Mouse (Mus musculus): ENCODE data around the gene Pcgf1.

The Pcgf1 gene

GRCm38 (mm10) chr6:83077630-83078323, at the start of gene Pcgf1:
Pcgf1 (plus strand) TSS chr6:83077869.
- no peak for DNase-seq (ENCODE audit: low spot score in 2 of 2)

GRCm38 (mm10) chr6:83029777-83030176, 47.9 kb upstream of the Pcgf1 start:
- DNase-seq (ENCODE audit: low spot score in 2 of 2), result no peak

- DNase-seq (ENCODE audit: low spot score in 2 of 2), result no peak
Observed at GRCm38 (mm10) chr6:83031111-83031510, 46.6 kb upstream of the Pcgf1 start.

- no peak for DNase-seq (ENCODE audit: low spot score in 2 of 2)
Observed at GRCm38 (mm10) chr6:83031921-83032590, 45.6 kb upstream of the Pcgf1 start.

GRCm38 (mm10) chr6:83032769-83033191, 44.9 kb upstream of the Pcgf1 start:
- peak; percentile 77 to 78 for DNase-seq (ENCODE audit: low spot score in 2 of 2)

GRCm38 (mm10) chr6:83033249-83034185, 44.2 kb upstream of the Pcgf1 start, which contains the start of the genes Dok1 and Loxl3:
Dok1 (minus strand) TSS chr6:83033471.
Loxl3 (plus strand) TSS chr6:83034173.
- peak; percentile 77 to 78 for DNase-seq (ENCODE audit: low spot score in 2 of 2)

- no peak for DNase-seq (ENCODE audit: low spot score in 2 of 2)
Observed at GRCm38 (mm10) chr6:83034463-83035055, 43.1 kb upstream of the Pcgf1 start.

- DNase-seq (ENCODE audit: low spot score in 2 of 2), result no peak
Observed at GRCm38 (mm10) chr6:83037188-83037587, 40.5 kb upstream of the Pcgf1 start.

GRCm38 (mm10) chr6:83038496-83039012, 39.1 kb upstream of the Pcgf1 start:
- peak; percentile 97 for DNase-seq (ENCODE audit: low spot score in 2 of 2)

- DNase-seq (ENCODE audit: low spot score in 2 of 2), result no peak
Observed at GRCm38 (mm10) chr6:83040601-83041000, 37.1 kb upstream of the Pcgf1 start.

- DNase-seq (ENCODE audit: low spot score in 2 of 2), result no peak
Observed at GRCm38 (mm10) chr6:83043561-83043960, 34.1 kb upstream of the Pcgf1 start.

GRCm38 (mm10) chr6:83043993-83044392, 33.7 kb upstream of the Pcgf1 start:
- no peak for DNase-seq (ENCODE audit: low spot score in 2 of 2)

GRCm38 (mm10) chr6:83044742-83045141, 32.9 kb upstream of the Pcgf1 start:
- no peak for DNase-seq (ENCODE audit: low spot score in 2 of 2)

- no peak for DNase-seq (ENCODE audit: low spot score in 2 of 2)
Observed at GRCm38 (mm10) chr6:83049367-83049766, 28.3 kb upstream of the Pcgf1 start.

- peak; percentile 54 to 68 for DNase-seq (ENCODE audit: low spot score in 2 of 2)
Observed at GRCm38 (mm10) chr6:83053136-83053960, 24.3 kb upstream of the Pcgf1 start.

GRCm38 (mm10) chr6:83054074-83054851, 23.4 kb upstream of the Pcgf1 start, which contains the start of gene Aup1:
Aup1 (plus strand) TSS chr6:83054521.
- peak; percentile 96 to 98 for DNase-seq (ENCODE audit: low spot score in 2 of 2)

- DNase-seq (ENCODE audit: low spot score in 2 of 2), result no peak
Observed at GRCm38 (mm10) chr6:83054871-83055431, 22.7 kb upstream of the Pcgf1 start, which contains the start of gene Htra2. Htra2 (minus strand) TSS chr6:83055273.

- DNase-seq (ENCODE audit: low spot score in 2 of 2), result no peak
Observed at GRCm38 (mm10) chr6:83057790-83058189, 19.9 kb upstream of the Pcgf1 start, which contains the start of gene Dqx1. Dqx1 (plus strand) TSS chr6:83057844.

GRCm38 (mm10) chr6:83058725-83059124, 18.9 kb upstream of the Pcgf1 start:
- DNase-seq (ENCODE audit: low spot score in 2 of 2), result no peak

Measured in spleen, postnatal 10 days (tissue).